Mouse (Mus musculus) neural tube, embryonic 14.5 days (tissue): ENCODE measurements around the gene Morc4. TPM values are rescaled to one million over a fixed set of nuclear protein-coding genes. Genes with fewer than 3 reads are reported as not detected.

ENCODE experiments used
- ATAC-seq: fragments of 200-750 bp; cut with Nextera tagmentation; 2 replicates; pipeline ENCODE4 v1.8.0; 2017; ENCODE audit warnings: low read depth, mild to moderate bottlenecking, moderate TSS enrichment, moderate library complexity
- H3K27ac ChIP-seq: fragments of 300-500 bp; sonication (generic); 2 replicates; pipeline ENCODE4 v1.5.1; 2014; ENCODE audit warnings: low read depth, mild to moderate bottlenecking, control low read depth, low read length, moderate library complexity, mixed read lengths
- H3K27me3 ChIP-seq: fragments of 300-500 bp; sonication (generic); 2 replicates; pipeline ENCODE4 v1.6.1; 2014; ENCODE audit warnings: low read length; ENCODE audit not compliant: control insufficient read depth, insufficient read depth
- H3K36me3 ChIP-seq: fragments of 300-500 bp; sonication (generic); 2 replicates; pipeline ENCODE4 v1.6.1; 2014; ENCODE audit warnings: low read length, mixed read lengths; ENCODE audit not compliant: control insufficient read depth, insufficient read depth
- H3K4me1 ChIP-seq: fragments of 300-500 bp; sonication (generic); 2 replicates; pipeline ENCODE4 v1.6.1; 2014; ENCODE audit warnings: low read length; ENCODE audit not compliant: control insufficient read depth, insufficient read depth
- H3K4me2 ChIP-seq: fragments of 300-500 bp; sonication (generic); 2 replicates; pipeline ENCODE4 v1.6.1; 2014; ENCODE audit warnings: mild to moderate bottlenecking, low read depth, low read length, control low read depth
- H3K4me3 ChIP-seq: fragments of 300-500 bp; sonication (generic); 2 replicates; pipeline ENCODE4 v1.5.1; 2014; ENCODE audit warnings: low read depth, low read length, control low read depth, mixed read lengths
- H3K9ac ChIP-seq: fragments of 300-500 bp; sonication (generic); replicated peaks from 2 replicates; pipeline ENCODE4 v1.6.1; 2014; ENCODE audit warnings: low read depth, mild to moderate bottlenecking, control low read depth, low read length, mixed read lengths
- H3K9me3 ChIP-seq: fragments of 300-500 bp; sonication (generic); 2 replicates; pipeline ENCODE4 v1.6.1; 2016; ENCODE audit warnings: low read length; ENCODE audit not compliant: control insufficient read depth
- WGBS: fragments of 180-500 bp; shearing (Covaris S2); extraction: QIAGEN DNeasy Blood & Tissue Kit; methylation state at CpG from one replicate; pipeline ENCODE4 v1.1.7; 2014; 5-methylcytosine and 5-hydroxymethylcytosine counted together
- polyA plus RNA-seq: library from polyadenylated mRNA; unstranded; fragments of >200 nt; fragmentation: Nextera tagmentation; extraction: Ambion mirVana; gene quantifications from 2 replicates; pipeline ENCODE4 v1.2.1, GENCODE M21; 2014

Gene Morc4
- polyA plus RNA-seq, 1 experiment from 2014 or later: 4.2 TPM

DNA sequence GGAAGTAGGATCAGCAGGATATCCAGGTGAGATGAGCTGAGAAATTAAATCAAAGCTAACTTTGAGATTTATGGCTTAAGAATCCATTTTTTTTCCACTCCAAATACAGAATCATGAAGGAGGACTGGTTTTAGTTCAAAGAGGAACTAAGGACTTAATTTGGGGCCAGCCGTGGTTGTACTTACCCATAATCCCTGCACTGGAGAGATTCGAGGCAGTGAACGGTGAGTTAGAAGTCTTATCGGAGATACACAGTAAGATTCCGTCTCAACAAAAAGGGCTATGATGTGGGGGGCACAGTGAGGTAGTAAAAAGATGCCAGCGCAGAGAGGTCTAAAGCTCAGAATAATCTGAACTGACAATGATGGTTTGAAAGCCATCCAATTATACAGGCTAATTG is 75.4 kb downstream of the Morc4 start:
- H3K9ac ChIP-seq: no peak overlapping the region
- no peak overlapping the region for H3K4me2 ChIP-seq
- H3K27ac ChIP-seq: no peak overlapping the region
- 86% methylated on average over 6 of the region's 6 CpGs for WGBS
- no peaks in the 10 kb centered on the region for H3K4me1 ChIP-seq
- no peak for ATAC-seq
- no peaks in the 10 kb centered on the region for H3K36me3 ChIP-seq
- no peaks in the 10 kb centered on the region for H3K27me3 ChIP-seq
- H3K9me3 ChIP-seq: no peaks in the 10 kb centered on the region
- H3K4me3 ChIP-seq: no peak overlapping the region

DNA sequence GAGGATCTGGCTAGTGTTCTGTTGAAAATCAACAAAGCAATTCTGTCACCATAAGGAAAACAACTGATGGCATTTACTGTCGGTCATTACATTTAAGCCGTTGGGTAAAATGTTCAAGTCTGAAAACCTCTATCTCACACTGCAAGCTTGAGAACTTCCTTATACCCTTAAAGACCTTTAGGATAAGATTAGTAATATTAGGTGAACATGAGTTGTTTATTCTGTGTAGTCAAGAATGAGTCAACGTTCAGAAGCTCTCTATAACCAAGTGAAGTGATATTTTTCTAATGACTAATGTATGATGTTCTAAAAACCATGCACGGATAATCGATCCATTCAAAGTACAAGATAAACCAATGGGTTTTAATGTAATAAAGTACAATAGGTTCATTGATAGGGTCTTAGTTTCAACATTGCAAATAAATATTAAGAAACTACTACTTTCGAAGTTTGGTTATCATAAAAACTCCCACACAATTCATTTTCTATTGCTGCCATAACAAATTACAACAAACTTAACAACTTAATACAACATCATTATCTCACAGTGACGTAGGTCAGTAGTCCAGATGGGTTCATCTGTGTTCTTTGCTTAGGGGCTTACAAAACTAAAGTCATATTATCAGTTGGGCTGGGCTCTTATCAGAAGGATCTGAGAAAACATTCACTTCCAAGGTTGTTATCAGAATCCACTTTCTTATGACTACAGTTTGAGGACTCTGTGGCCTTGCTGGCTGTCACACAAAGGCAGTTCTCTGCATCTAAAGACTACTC is 77.2 kb downstream of the Morc4 start:
- no peaks in the 10 kb centered on the region for H3K4me1 ChIP-seq
- H3K9me3 ChIP-seq: no peaks in the 10 kb centered on the region
- H3K27me3 ChIP-seq: no peaks in the 10 kb centered on the region
- H3K4me3 ChIP-seq: no peak overlapping the region
- H3K9ac ChIP-seq: no peak overlapping the region
- 86% methylated on average over 7 of the region's 7 CpGs for WGBS
- no peak overlapping the region for H3K4me2 ChIP-seq
- no peak for ATAC-seq
- H3K27ac ChIP-seq: no peak overlapping the region
- H3K36me3 ChIP-seq: no peaks in the 10 kb centered on the region

DNA sequence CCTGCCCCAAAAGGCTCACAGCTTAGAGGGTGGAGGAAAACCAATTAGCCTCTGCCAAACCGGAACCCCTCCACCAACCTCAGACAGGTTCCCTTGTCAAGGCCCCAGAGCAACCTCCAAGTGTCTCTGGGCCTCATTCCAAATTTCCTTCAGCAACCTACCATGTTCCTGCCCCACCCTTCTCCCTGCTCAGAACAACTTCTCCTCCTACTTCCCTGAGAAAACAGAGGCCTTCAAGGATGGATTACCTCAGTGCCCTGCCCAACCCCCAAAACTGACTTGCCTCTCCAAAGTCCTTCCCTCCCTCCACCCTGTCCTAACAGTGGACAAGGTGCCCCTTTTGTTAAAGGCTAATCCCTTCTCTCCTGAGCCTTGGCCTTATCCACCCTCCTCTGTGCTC is 85.7 kb downstream of the Morc4 start:
- Histone ChIP-seq H3K9ac (no peak overlapping the region), H3K27ac (no peak overlapping the region), H3K4me1 (no peaks in the 10 kb centered on the region), H3K4me2 (no peak overlapping the region), H3K4me3 (no peak overlapping the region), H3K36me3 (no peaks in the 10 kb centered on the region), H3K27me3 (no peaks in the 10 kb centered on the region), H3K9me3 (no peaks in the 10 kb centered on the region)
- WGBS: 60% methylated on average over 1 of the region's 1 CpGs
- ATAC-seq: no peak

DNA sequence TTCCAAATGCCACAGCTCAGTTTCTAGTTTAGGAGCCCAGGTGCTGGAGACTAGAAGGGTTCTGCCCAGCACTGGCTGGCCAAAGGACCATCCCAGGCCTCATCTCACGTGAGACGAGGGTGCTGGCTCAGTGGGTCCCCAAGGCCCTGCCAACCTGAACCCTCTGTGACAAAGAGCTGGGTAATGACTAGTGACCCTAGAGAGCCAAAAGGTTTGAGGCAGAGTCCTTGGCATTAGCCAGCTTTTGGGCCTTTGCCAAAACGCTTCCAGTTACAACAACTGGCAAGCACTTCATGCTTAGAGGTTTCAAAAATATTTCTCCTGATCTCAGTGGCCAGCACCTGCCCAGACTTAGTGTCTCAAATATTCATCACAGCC is 88.4 kb downstream of the Morc4 start:
- no peak overlapping the region for H3K4me2 ChIP-seq
- no peaks in the 10 kb centered on the region for H3K36me3 ChIP-seq
- no peaks in the 10 kb centered on the region for H3K4me1 ChIP-seq
- no peaks in the 10 kb centered on the region for H3K27me3 ChIP-seq
- no peak overlapping the region for H3K27ac ChIP-seq
- no peak overlapping the region for H3K4me3 ChIP-seq
- H3K9me3 ChIP-seq: no peaks in the 10 kb centered on the region
- ATAC-seq: no peak
- no peak overlapping the region for H3K9ac ChIP-seq
- WGBS: 46% methylated on average over 3 of the region's 3 CpGs

DNA sequence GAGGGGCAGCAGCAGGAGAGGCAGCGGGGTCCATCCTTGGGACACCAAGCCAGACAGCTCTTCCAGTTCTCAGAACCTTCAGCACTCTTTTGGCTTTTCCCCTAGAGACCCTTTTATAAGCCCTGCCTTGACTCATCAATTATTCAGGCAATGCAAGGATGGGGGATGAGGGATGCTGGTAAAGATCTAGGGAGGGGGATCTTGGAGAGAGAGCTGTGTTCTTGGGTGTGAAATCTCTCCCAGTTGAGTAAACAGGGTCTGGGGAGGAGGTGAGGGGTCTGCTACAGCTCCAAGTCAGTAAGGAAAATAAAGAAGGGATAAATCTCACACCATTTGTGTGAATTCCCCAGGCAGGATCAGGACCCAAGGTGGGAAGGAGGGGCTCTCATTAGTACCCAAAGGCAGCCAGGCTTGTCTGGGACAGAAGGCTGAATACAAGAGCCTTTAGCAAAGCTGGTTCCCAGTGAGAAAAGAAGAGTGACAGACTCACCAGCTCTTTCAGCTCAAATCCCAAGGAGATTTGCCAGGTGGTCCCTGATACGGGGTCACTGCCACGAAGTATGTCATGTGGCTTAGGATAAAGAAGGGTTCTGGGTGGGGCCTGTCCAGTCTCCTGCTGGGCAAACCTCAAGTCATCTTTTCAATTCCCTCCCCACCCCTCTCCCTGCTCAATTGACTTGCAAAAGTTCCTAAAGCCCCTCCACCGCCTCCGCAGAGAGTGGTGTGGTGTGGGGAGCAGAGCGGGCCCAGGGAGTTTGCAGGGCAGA is 89.0 kb downstream of the Morc4 start, which contains the start of gene Ripply1:
Gene Ripply1, minus strand, starts transcription at position 76 of the 767 bp plus-strand sequence.
- 25% methylated on average over 6 of the region's 6 CpGs for WGBS
- no peaks in the 10 kb centered on the region for H3K4me1 ChIP-seq
- no peak within 1 kb of the TSS for H3K4me3 ChIP-seq
- no peak within 1 kb of the TSS for H3K9ac ChIP-seq
- H3K9me3 ChIP-seq: no peaks in the 10 kb centered on the region
- H3K4me2 ChIP-seq: no peak within 1 kb of the TSS
- ATAC-seq: no peak
- no peaks in the 10 kb centered on the region for H3K36me3 ChIP-seq
- no peaks in the 10 kb centered on the region for H3K27me3 ChIP-seq
- H3K27ac ChIP-seq: no peak within 1 kb of the TSS

DNA sequence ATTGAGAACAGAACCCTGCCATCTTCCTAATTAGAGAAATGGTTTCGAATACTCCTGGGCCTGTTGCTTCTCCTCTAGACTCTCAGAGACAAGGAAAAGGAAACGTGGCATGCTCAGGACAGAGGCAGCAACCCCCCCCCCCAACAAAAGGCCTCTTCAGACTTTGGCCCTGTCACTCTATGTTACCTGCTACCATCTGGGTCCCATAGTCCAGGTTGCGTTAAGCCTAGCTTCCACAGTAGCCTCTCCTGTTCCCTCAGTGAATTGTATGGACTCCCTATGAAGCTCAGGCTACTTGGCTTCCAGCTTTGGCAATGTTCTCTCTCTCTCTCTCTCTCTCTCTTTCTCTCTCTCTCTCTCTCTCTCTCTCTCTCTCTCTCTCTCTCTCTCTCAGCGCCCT is 89.9 kb downstream of the Morc4 start:
- H3K36me3 ChIP-seq: no peaks in the 10 kb centered on the region
- H3K4me3 ChIP-seq: no peak overlapping the region
- 79% methylated on average over 4 of the region's 4 CpGs for WGBS
- no peak overlapping the region for H3K27ac ChIP-seq
- H3K4me1 ChIP-seq: no peaks in the 10 kb centered on the region
- no peaks in the 10 kb centered on the region for H3K9me3 ChIP-seq
- no peak for ATAC-seq
- H3K4me2 ChIP-seq: no peak overlapping the region
- no peaks in the 10 kb centered on the region for H3K27me3 ChIP-seq
- no peak overlapping the region for H3K9ac ChIP-seq

DNA sequence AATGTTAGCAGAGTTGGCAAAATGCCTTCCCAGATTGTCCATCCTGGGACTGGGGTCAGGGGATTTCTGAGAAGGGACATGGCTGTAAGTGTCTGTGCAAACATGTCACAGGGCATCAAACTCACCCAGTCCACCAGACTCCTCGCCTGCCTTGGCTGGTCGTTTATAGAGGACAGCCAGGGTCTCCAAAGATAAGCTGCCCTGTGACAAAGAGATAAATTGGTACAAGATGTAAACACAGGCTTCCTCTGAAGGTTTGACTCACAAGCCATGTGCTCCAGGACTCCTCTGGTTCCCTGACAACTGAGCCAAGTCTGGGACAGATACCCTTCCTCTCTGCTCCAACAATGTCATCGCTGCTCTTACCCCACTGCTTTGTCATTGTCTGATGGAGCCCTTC is 90.5 kb downstream of the Morc4 start:
- no peak overlapping the region for H3K27ac ChIP-seq
- no peaks in the 10 kb centered on the region for H3K4me1 ChIP-seq
- H3K4me2 ChIP-seq: no peak overlapping the region
- no peaks in the 10 kb centered on the region for H3K9me3 ChIP-seq
- WGBS: 82% methylated on average over 3 of the region's 3 CpGs
- no peak overlapping the region for H3K9ac ChIP-seq
- no peaks in the 10 kb centered on the region for H3K36me3 ChIP-seq
- H3K27me3 ChIP-seq: no peaks in the 10 kb centered on the region
- ATAC-seq: no peak
- H3K4me3 ChIP-seq: no peak overlapping the region

DNA sequence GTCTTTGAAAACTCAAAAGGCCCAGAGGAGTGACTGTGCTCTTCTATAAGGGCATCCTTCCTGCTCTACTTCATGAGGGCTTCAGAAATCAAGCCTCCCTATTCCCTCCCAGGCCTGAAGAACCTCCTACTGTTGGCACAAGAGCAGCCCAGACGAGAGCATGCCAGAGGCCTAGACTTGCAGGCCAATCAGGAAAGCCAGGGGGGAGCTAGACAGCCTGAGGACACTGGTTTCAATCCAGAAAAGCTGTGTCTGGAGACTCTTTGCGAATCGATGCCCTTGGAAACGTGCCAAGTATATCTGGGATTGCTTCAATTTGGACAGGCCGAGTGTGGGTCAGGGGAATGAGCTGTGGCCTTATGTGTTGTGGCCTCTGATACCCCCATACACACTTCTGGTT is 92.1 kb downstream of the Morc4 start:
- 62% methylated on average over 5 of the region's 5 CpGs for WGBS
- H3K4me1 ChIP-seq: no peaks in the 10 kb centered on the region
- H3K4me2 ChIP-seq: no peak overlapping the region

DNA sequence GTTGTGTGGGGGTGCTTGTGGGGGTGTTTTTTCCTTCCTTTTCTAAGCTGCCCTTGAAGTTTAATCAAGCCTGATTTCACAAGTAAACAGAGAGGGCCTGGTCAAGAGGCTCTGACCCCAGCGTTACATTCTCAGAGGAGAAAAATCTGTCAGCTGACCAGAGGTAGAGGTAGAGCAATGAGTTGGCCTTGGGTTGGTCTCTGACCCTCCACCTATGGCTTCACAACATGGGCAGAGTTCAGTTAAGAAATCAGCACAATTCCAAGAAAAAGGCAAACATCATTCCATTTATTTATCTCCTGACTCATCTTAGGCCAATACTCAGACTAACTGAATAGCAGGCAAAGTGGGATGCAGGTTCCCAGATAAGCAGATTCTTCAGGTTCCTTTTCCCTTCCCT is 92.6 kb downstream of the Morc4 start:
- no peak overlapping the region for H3K4me2 ChIP-seq
- H3K4me3 ChIP-seq: no peak overlapping the region
- H3K27ac ChIP-seq: no peak overlapping the region
- H3K9ac ChIP-seq: no peak overlapping the region
- no peaks in the 10 kb centered on the region for H3K36me3 ChIP-seq
- H3K27me3 ChIP-seq: no peaks in the 10 kb centered on the region
- H3K9me3 ChIP-seq: no peaks in the 10 kb centered on the region
- H3K4me1 ChIP-seq: no peaks in the 10 kb centered on the region
- ATAC-seq: no peak
- 55% methylated on average over 1 of the region's 1 CpGs for WGBS

More for the DNA sequence above, 92.1 kb downstream of the Morc4 start:
- no peak overlapping the region for H3K4me3 ChIP-seq
- no peak overlapping the region for H3K27ac ChIP-seq
- H3K36me3 ChIP-seq: no peaks in the 10 kb centered on the region
- ATAC-seq: no peak
- H3K9ac ChIP-seq: no peak overlapping the region
- no peaks in the 10 kb centered on the region for H3K9me3 ChIP-seq
- no peaks in the 10 kb centered on the region for H3K27me3 ChIP-seq
